Mouse (Mus musculus) kidney, adult 2 months (tissue): ENCODE measurements at regions not wholly inside any gene's neighbourhood (a gene's known extent, or its start where the extent isn't known, plus 50 kb on each side); places are given as distances from the start of the nearest gene placed in this dataset.

Experiments
- CTCF ChIP-seq: fragments of 200-500 bp; conservative IDR thresholded peaks from 2 replicates; pipeline ENCODE4 v1.5.1; 2011; ENCODE audit warnings: low read depth, mild to moderate bottlenecking, control low read depth, low read length, moderate library complexity, mixed read lengths; ENCODE audit not compliant: insufficient read depth, insufficient read length
- POLR2A ChIP-seq: fragments of 200-500 bp; IDR thresholded peaks from one replicate; pipeline ENCODE4 v1.6.1; 2011; ENCODE audit warnings: low read depth, low read length, control low read depth

DNA sequence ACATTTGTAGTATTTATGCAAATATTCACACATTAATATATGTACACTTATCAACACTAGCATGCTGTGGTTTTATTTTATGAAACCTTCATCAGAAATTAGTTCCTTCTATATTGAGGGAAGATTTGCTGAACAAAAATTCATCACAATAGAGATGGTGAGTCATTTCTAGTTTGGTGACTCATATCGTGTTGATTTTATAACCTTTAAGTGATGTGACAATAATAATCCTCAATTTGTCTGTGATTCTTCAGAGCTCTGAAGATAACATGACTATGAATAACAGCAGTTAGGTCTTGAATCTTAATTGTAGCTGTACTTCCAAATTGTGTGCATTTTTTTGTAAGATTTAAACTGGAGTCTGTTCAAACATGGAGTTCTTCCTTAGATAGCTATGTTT is 168.3 kb upstream of the L3mbtl3 start:
- TF ChIP-seq CTCF (no peak), POLR2A (no peak)
